Mouse (Mus musculus) CD4-positive, CD25-positive, alpha-beta regulatory T cell, adult 4 months (primary cell): ENCODE data around the gene Cadm1. TPM values are rescaled to one million over a fixed set of nuclear protein-coding genes. Genes with fewer than 3 reads are reported as not detected.

Experiments
- ATAC-seq: one replicate; pipeline ENCODE4 v1.8.0; 2017
- polyA plus RNA-seq, 2 experiments: library from polyadenylated mRNA; unstranded; fragments of 100-300 nt; shearing (Covaris generic); gene quantifications; one replicate each; pipeline ENCODE4 v1.2.1; 2017

Gene Cadm1
- polyA plus RNA-seq, 2 experiments from 2014 or later, result 0.34 to 0.50 TPM

- ATAC-seq, result no peak
Measured at GRCm38 (mm10) chr9:47805658-47806057, 275.7 kb downstream of the Cadm1 start.

GRCm38 (mm10) chr9:47825668-47826067 lies 295.7 kb downstream of the Cadm1 start:
- ATAC-seq, result no peak

GRCm38 (mm10) chr9:47828762-47829161 lies 298.8 kb downstream of the Cadm1 start:
- no peak for ATAC-seq

GRCm38 (mm10) chr9:47829204-47829603 lies 299.2 kb downstream of the Cadm1 start:
- ATAC-seq, result no peak

GRCm38 (mm10) chr9:47829846-47830245 lies 299.9 kb downstream of the Cadm1 start:
- no peak for ATAC-seq

GRCm38 (mm10) chr9:47831412-47831811 lies 301.4 kb downstream of the Cadm1 start:
- no peak for ATAC-seq

- ATAC-seq, result no peak
Measured at GRCm38 (mm10) chr9:47838170-47838569, 308.2 kb downstream of the Cadm1 start.

- no peak for ATAC-seq
Measured at GRCm38 (mm10) chr9:47838890-47839691, 309.1 kb downstream of the Cadm1 start.

GRCm38 (mm10) chr9:47839692-47840025 lies 309.7 kb downstream of the Cadm1 start:
- ATAC-seq, result no peak

- ATAC-seq, result no peak
Measured at GRCm38 (mm10) chr9:47843328-47843727, 313.4 kb downstream of the Cadm1 start.

- ATAC-seq, result no peak
Measured at GRCm38 (mm10) chr9:47846275-47846674, 316.3 kb downstream of the Cadm1 start.

- ATAC-seq, result no peak
Measured at GRCm38 (mm10) chr9:47846926-47847325, 317.0 kb downstream of the Cadm1 start.

- ATAC-seq, result no peak
Measured at GRCm38 (mm10) chr9:47847797-47848196, 317.8 kb downstream of the Cadm1 start.

GRCm38 (mm10) chr9:47848745-47849144 lies 318.8 kb downstream of the Cadm1 start:
- no peak for ATAC-seq

- no peak for ATAC-seq
Measured at GRCm38 (mm10) chr9:47856311-47856710, 326.3 kb downstream of the Cadm1 start.

GRCm38 (mm10) chr9:47857235-47857634 lies 327.3 kb downstream of the Cadm1 start:
- no peak for ATAC-seq

GRCm38 (mm10) chr9:47858134-47858533 lies 328.2 kb downstream of the Cadm1 start:
- no peak for ATAC-seq

- ATAC-seq, result no peak
Measured at GRCm38 (mm10) chr9:47858778-47859395, 328.9 kb downstream of the Cadm1 start.

- ATAC-seq, result no peak
Measured at GRCm38 (mm10) chr9:47860994-47861393, 331.0 kb downstream of the Cadm1 start.

- ATAC-seq, result no peak
Measured at GRCm38 (mm10) chr9:47861783-47862182, 331.8 kb downstream of the Cadm1 start.

- no peak for ATAC-seq
Measured at GRCm38 (mm10) chr9:47866001-47866400, 336.0 kb downstream of the Cadm1 start.

- ATAC-seq, result no peak
Measured at GRCm38 (mm10) chr9:47867474-47867873, 337.5 kb downstream of the Cadm1 start.

GRCm38 (mm10) chr9:47869661-47870060 lies 339.7 kb downstream of the Cadm1 start:
- ATAC-seq, result no peak

GRCm38 (mm10) chr9:47876557-47877206 lies 346.7 kb downstream of the Cadm1 start:
- no peak for ATAC-seq
